Mouse (Mus musculus) ovary, postnatal 10 days (tissue): ENCODE measurements around the gene Myo7a.
A peak's percentile ranks its signal among the peaks of the same experiment; 100 is the strongest.

Experiments
- DNase-seq: peaks from one replicate; pipeline ENCODE4 v3.0.0; 2022; ENCODE audit warnings: low spot score

The Myo7a gene

DNA sequence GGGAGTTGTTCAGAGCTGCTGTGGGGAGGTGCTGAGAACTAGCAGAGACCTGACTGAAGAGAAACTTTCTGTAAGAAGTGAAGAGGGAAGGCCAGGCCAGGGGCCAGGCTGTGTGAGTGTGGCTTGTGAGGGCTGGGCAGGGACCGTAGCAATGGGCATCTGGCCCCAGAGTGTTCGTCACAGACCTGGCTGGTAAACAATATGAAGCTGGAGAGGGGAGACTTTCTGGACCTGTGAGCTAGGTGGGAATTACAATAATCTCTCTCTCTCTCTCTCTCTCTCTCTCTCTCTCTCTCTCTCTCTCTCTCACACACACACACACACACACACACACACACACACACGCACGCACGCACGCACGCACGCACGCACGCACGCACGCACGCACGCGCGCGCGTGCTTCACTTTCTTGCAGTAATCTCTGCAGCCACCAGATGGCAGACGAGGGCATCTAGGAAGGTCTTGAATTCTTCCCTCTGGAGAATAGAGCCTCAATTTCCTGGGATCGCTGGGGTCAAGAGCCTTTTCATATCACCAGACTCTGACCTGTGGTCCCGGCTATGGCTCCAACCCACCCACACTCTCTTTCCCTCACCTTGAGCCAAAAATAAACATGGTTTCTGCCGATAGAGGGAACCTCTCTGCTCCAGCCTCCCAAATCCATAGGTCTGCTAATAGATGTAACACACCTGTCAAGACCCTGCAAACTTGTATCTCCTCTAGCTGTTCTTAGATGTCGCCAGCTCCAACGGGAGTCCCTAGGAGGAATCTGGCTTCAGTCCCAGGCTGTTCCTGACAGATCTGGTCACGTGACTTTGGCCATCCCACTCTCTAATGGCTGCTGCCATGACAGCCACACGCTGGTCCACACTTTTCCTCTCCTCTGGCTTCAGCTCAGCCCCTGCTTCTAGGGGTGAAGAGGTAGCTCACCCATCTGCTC lies 16.1 kb downstream of the Myo7a start:
- DNase-seq, result peak; percentile 58

DNA sequence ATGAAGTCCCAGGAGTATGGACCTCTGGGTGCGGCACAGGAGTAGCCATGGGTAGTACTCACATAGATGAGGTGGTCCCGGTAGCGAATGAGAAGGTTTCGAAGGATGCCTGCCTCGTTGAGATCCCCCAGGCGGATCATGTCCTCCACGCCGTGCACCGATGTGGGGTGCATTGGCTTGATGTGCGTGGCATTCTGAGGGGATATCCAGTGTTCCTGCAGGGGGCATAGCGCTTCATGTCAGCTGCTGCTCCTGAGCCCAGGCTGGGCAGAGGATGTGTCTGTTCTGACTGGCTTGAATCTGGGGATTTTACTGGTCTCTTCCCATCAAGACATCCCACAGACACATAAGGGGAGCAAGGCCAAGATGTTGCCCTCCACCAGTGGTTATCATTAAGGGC lies 16.8 kb downstream of the Myo7a start:
- DNase-seq, result no peak

DNA sequence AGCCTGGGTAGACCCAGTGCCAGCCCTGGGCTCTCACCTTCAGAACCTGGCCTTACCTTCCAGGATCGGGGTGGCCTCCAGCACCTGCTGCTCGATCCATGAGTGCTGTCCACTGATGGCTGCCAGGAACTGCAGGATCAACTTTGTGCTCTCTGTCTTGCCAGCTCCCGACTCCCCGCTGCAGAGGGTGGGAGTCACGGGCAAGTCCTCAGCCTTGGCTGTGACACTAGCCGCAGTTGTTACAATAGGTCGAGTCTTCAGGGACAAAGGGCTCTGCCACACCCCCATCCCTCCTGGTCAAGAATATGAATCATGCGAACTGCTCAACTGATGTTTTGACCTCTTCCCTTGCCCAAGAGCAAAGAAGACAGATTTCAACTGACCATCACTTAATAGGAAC lies 21.8 kb downstream of the Myo7a start:
- DNase-seq, result no peak

- no peak for DNase-seq
Measured at GRCm38 (mm10) chr7:98095852-98096251, 23.5 kb downstream of the Myo7a start.

DNA sequence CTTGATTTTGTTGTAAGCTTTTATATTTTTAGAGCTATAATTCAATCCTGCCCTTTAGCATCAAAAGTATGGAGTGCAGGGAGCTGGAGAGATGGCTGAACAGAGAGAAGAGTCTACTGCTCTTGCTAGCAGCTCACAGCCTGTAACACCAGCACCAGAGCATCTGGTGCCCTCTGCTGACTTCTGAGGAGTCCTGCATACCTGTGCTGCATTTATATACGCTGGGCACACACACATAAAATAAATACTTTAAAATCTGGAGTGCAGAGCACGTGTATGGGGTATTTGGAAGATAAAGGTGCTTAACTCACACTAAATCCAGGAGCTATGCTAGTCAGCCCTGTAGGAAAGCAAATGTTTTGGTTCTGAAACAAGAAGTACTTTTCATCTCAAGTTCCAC lies 33.0 kb downstream of the Myo7a start:
- no peak for DNase-seq

DNA sequence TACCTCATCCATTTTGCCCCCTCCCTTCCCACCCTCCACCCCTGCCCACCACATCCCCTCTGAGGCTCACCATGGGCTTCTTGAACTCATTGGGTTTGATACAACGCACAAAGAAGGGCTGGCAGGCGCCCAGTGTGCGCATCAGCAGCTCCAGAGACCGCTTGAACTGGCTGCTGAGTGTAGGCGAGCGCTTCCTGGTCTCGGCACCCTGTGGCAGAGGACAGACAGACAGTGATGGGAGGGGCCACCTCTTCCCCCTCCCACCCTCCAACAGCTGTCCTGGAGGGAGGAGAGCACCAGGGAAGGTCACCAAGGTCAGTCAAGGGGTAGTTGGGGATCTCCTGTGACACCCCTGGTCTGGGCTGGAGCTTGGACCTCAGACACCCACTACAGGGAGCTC lies 34.0 kb downstream of the Myo7a start:
- DNase-seq, result no peak

DNA sequence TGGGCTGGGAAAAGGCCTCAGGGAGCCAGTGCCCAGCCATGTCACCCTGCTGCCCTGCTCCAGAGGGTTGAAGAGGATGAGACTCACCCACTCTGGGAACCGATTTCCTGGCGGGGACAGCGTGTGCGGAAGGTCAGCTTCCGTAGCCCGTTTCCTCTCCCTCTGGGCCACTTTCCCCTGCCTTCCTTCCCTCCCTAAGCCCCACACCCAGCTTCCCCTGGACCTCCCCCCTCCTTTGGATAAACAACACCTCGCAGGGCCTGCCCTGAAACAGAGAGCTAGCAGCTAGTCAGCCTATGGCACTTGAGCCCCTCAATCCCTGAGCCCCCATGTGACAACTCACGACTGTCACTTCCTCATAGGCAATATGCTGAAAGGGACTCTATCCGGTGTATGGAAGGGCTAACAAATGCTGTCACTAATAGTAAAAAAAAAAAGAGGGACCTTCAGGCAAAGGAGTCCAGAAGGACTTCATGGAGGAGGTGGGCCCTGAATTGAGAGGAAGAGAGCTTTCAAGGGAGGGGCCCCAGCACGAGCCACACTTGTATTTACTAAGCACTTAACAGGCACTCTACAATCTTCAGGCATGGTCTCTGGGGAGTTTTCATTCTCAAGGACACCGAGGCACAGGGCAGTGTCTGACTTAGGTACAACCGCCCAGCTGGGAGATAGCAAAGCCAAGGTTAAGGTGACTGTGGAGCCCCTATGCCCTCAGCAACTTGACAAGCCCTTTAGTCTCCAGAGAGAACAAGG lies 34.6 kb downstream of the Myo7a start:
- DNase-seq, result no peak

- no peak for DNase-seq
Measured at GRCm38 (mm10) chr7:98082376-98082775, 36.9 kb downstream of the Myo7a start.

GRCm38 (mm10) chr7:98077453-98077852 lies 41.9 kb downstream of the Myo7a start:
- DNase-seq, result no peak

GRCm38 (mm10) chr7:98071620-98072019 lies 47.7 kb downstream of the Myo7a start:
- DNase-seq, result peak; percentile 76

DNA sequence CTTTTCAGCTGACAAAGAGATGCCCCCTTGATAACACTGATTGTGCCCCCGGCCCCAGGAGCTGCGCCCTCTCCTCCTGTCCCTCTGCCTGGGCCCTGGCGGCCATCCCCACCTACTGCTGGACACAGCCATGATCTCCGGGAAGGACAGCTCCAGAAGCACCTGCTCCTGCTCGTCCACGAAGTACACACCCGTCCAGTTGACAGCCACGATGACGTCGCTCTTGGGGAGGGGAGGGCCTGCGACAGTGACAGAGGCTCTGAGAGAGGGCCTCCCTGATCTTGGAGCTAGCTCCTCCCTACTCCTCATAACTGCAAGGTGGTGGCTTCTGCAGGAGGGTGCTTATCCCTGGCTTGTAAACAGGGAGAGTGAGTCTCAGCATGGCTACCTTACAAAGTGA lies 53.1 kb downstream of the Myo7a start:
- no peak for DNase-seq

DNA sequence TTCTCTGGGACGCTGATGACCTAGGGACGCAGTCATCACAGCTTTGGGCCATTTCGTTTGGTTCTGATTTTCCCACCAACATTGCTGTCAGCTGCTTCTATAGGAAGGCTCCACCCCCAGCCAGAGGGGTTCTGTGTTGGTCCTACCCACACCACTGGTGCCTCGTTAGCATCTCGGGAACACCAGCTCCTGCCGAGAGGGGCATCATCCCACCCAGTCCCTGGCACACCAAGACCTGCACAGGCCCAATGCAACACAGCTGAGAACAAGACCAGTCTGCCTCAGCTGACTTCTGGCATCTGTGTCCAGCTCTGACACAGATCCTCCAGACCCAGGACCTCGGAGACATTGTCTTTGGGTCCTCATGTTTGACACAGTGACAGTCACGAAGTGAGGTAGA lies 64.4 kb downstream of the Myo7a start:
- DNase-seq, result no peak

DNA sequence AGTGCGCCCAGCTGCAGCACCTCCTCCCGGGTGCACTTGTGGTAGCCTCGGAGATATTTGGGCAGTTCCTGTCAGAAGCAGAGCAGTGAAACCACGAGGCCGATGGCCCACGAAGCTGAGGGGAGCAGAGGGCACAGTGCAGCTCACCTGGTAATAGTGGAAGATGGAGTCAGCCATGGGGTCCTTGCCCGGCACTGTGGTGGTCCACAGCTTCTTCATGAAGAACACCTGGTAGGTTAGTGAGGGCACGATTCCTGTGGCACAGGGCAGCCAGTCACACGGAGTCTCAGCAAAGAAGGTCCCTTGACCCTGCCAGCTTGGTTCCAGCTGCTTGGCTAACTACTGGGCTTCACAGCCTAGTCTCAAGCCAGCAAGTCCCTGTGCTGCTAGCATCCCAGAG lies 64.9 kb downstream of the Myo7a start:
- DNase-seq, result no peak

DNA sequence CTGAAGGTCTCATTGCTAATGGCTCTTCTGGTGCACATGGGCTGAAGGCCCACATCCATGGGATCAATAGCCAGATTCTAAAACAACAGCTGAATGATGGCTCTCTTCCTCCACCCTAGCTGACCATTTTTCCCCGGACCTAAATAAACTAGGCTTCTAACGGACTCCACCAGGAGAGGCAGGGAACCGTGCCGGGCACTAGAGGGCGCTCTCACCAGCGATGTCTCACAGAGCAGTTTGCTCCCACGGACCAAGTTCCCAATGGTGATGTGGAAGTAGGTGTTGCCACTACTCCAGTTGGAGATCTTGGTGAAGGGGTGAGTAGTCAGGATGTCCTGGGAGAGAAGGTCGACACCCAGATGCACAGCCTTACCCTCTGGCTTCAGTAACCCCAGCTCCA lies 67.3 kb downstream of the Myo7a start:
- DNase-seq, result no peak

DNA sequence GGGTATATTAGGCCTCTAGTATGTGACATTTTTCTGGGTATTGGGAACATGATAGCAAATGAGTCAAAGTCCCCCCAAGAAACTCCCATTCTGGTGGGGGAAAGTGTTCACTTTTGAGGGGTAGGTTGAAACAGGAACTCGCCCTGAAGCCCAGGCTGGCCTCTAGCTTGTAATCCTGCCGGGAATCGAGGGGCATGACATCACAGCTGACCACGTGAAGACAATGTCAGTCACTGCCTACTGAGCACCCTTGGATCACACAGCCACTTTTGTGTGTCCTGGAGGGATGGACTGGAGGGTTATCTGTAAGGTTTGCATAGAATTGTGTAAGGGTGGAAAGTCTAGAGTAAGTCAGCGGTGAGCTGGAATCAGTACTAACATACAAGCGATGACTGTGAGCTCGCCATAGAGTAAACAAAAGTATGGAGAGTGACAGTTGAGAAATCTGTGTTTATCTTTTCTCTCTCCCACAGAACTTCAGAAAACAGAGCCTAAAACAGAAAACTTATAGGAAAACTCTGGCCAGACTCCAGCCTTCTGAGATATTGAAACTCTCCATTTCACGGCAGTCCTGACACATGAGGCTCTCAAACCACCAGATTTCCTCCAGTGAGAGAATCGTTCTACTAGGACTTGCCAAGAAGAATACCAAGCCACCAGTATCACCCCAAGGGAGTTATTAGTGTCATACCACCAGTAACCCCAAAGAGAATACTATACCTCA lies 71.1 kb downstream of the Myo7a start:
- no peak for DNase-seq

GRCm38 (mm10) chr7:98002617-98003016 lies 116.7 kb downstream of the Myo7a start:
- DNase-seq, result no peak
